Mouse (Mus musculus): ENCODE data around the gene Ptpn3. TPM values are rescaled to one million over a fixed set of nuclear protein-coding genes. Genes with fewer than 3 reads are reported as not detected.

Ptpn3 gene
- 3.9 and 4.5 TPM in 2 replicates for polyA plus RNA-seq (2015; fragmentation: Nextera tagmentation; extraction: Ambion mirVana)

GRCm38 (mm10) chr4:57301410-57302313 lies at the start of gene Ptpn3:
Gene Ptpn3, minus strand, starts transcription at chr4:57301837.
- under 1% methylated on average over 42 of the region's 42 CpGs for WGBS
- Histone ChIP-seq H3K27me3 (peaks cover 41% of the 10 kb centered on the region), H3K27ac (peak within 1 kb of the TSS; percentile 77)

GRCm38 (mm10) chr4:57350541-57350940 lies 48.9 kb upstream of the Ptpn3 start:
- Histone ChIP-seq H3K9me3 (no peaks in the 10 kb centered on the region), H3K4me2 (no peak overlapping the region), H3K9ac (no peak overlapping the region), H3K4me3 (no peak overlapping the region), H3K27ac (no peak overlapping the region), H3K36me3 (no peaks in the 10 kb centered on the region), H3K4me1 (replicated peaks) (no peaks in the 10 kb centered on the region), H3K27me3 (no peaks in the 10 kb centered on the region)
- 97% methylated on average over 2 of the region's 2 CpGs for WGBS
- no peak for ATAC-seq (ENCODE audit: low FRiP score)

More at GRCm38 (mm10) chr4:57301410-57302313, at the start of gene Ptpn3:
- Histone ChIP-seq H3K4me1 (replicated peaks) (peaks cover 51% of the 10 kb centered on the region), H3K36me3 (no peaks in the 10 kb centered on the region), H3K9ac (peak within 1 kb of the TSS; percentile 81), H3K4me3 (peak within 1 kb of the TSS; percentile 74), H3K9me3 (no peaks in the 10 kb centered on the region), H3K4me2 (peak within 1 kb of the TSS; percentile 88)
- peak; percentile 83 for ATAC-seq (ENCODE audit: low FRiP score)

- 89% methylated on average over 7 of the region's 7 CpGs for WGBS
- Histone ChIP-seq H3K4me1 (replicated peaks) (no peaks in the 10 kb centered on the region), H3K36me3 (no peaks in the 10 kb centered on the region), H3K9me3 (no peaks in the 10 kb centered on the region), H3K4me2 (no peak overlapping the region), H3K27ac (no peak overlapping the region), H3K9ac (no peak overlapping the region), H3K27me3 (no peaks in the 10 kb centered on the region), H3K4me3 (no peak overlapping the region)
- ATAC-seq (ENCODE audit: low FRiP score): no peak
Measured at GRCm38 (mm10) chr4:57343996-57344395, 42.4 kb upstream of the Ptpn3 start.

- no peaks in the 10 kb centered on the region for H3K36me3 ChIP-seq
- no peak overlapping the region for H3K27ac ChIP-seq
- no peaks in the 10 kb centered on the region for H3K9me3 ChIP-seq
- H3K27me3 ChIP-seq: no peaks in the 10 kb centered on the region
- WGBS: 92% methylated on average over 17 of the region's 17 CpGs
- H3K9ac ChIP-seq: no peak overlapping the region
- H3K4me1 ChIP-seq (replicated peaks): no peaks in the 10 kb centered on the region
- H3K4me3 ChIP-seq: no peak overlapping the region
- no peak for ATAC-seq (ENCODE audit: low FRiP score)
- no peak overlapping the region for H3K4me2 ChIP-seq
Measured at GRCm38 (mm10) chr4:57338923-57339322, 37.3 kb upstream of the Ptpn3 start.

GRCm38 (mm10) chr4:57338061-57338460 lies 36.4 kb upstream of the Ptpn3 start:
- no peaks in the 10 kb centered on the region for H3K4me1 ChIP-seq (replicated peaks)
- ATAC-seq (ENCODE audit: low FRiP score): no peak

GRCm38 (mm10) chr4:57335000-57335666 lies 33.5 kb upstream of the Ptpn3 start:
- 33% methylated on average over 9 of the region's 9 CpGs for WGBS
- Histone ChIP-seq H3K4me3 (no peak overlapping the region), H3K4me2 (no peak overlapping the region), H3K36me3 (no peaks in the 10 kb centered on the region), H3K4me1 (replicated peaks) (no peaks in the 10 kb centered on the region), H3K27me3 (no peaks in the 10 kb centered on the region), H3K9ac (no peak overlapping the region), H3K27ac (no peak overlapping the region), H3K9me3 (no peaks in the 10 kb centered on the region)
- ATAC-seq (ENCODE audit: low FRiP score): no peak

More at GRCm38 (mm10) chr4:57338061-57338460, 36.4 kb upstream of the Ptpn3 start:
- Histone ChIP-seq H3K27ac (no peak overlapping the region), H3K9ac (no peak overlapping the region), H3K27me3 (no peaks in the 10 kb centered on the region), H3K4me3 (no peak overlapping the region), H3K4me2 (no peak overlapping the region), H3K36me3 (no peaks in the 10 kb centered on the region), H3K9me3 (no peaks in the 10 kb centered on the region)
- 88% methylated on average over 9 of the region's 9 CpGs for WGBS

- Histone ChIP-seq H3K4me2 (no peak overlapping the region), H3K27me3 (no peaks in the 10 kb centered on the region), H3K4me3 (no peak overlapping the region), H3K36me3 (no peaks in the 10 kb centered on the region), H3K9ac (no peak overlapping the region), H3K4me1 (replicated peaks) (no peaks in the 10 kb centered on the region), H3K27ac (no peak overlapping the region), H3K9me3 (no peaks in the 10 kb centered on the region)
- 96% methylated on average over 12 of the region's 12 CpGs for WGBS
- ATAC-seq (ENCODE audit: low FRiP score): no peak
Measured at GRCm38 (mm10) chr4:57333926-57334548, 32.4 kb upstream of the Ptpn3 start.

- WGBS: 88% methylated on average over 3 of the region's 3 CpGs
- Histone ChIP-seq H3K27ac (no peak overlapping the region), H3K27me3 (no peaks in the 10 kb centered on the region), H3K9me3 (no peaks in the 10 kb centered on the region), H3K36me3 (no peaks in the 10 kb centered on the region), H3K4me3 (no peak overlapping the region), H3K4me2 (no peak overlapping the region), H3K9ac (no peak overlapping the region), H3K4me1 (replicated peaks) (no peaks in the 10 kb centered on the region)
- no peak for ATAC-seq (ENCODE audit: low FRiP score)
Measured at GRCm38 (mm10) chr4:57332511-57332910, 30.9 kb upstream of the Ptpn3 start.

GRCm38 (mm10) chr4:57320606-57321327 lies 19.1 kb upstream of the Ptpn3 start:
- Histone ChIP-seq H3K4me2 (peak overlapping the region; percentile 10; the same call in 1 of the 2 replicates), H3K4me3 (no peak overlapping the region), H3K27me3 (0 out of 2 replicates have a peak, but pooled peaks cover 5% of the 10 kb centered on the region), H3K36me3 (no peaks in the 10 kb centered on the region), H3K4me1 (replicated peaks) (peaks cover 11% of the 10 kb centered on the region), H3K9ac (peak overlapping the region; percentile 29; the same call in 1 of the 2 replicates), H3K27ac (no peak overlapping the region), H3K9me3 (no peaks in the 10 kb centered on the region)
- 38% methylated on average over 23 of the region's 23 CpGs for WGBS
- ATAC-seq (ENCODE audit: low FRiP score): 0 out of 2 replicates have a peak, but pooled peaks have one; percentile 52

GRCm38 (mm10) chr4:57318525-57319212 lies 17.0 kb upstream of the Ptpn3 start:
- WGBS: 40% methylated on average over 10 of the region's 10 CpGs
- peaks cover 11% of the 10 kb centered on the region for H3K4me1 ChIP-seq (replicated peaks)
- no peaks in the 10 kb centered on the region for H3K9me3 ChIP-seq
- 0 out of 2 replicates have a peak, but pooled peaks cover 5% of the 10 kb centered on the region for H3K27me3 ChIP-seq
- no peak overlapping the region for H3K9ac ChIP-seq
- H3K4me2 ChIP-seq: no peak overlapping the region
- H3K27ac ChIP-seq: peak overlapping the region; percentile 19
- no peaks in the 10 kb centered on the region for H3K36me3 ChIP-seq
- ATAC-seq (ENCODE audit: low FRiP score): peak; percentile 36; the same call in 1 of the 2 replicates
- H3K4me3 ChIP-seq: no peak overlapping the region

All from hindbrain, embryonic 13.5 days (tissue).